Mouse (Mus musculus): Measurements from ENCODE around the gene Rfx8.

DNA sequence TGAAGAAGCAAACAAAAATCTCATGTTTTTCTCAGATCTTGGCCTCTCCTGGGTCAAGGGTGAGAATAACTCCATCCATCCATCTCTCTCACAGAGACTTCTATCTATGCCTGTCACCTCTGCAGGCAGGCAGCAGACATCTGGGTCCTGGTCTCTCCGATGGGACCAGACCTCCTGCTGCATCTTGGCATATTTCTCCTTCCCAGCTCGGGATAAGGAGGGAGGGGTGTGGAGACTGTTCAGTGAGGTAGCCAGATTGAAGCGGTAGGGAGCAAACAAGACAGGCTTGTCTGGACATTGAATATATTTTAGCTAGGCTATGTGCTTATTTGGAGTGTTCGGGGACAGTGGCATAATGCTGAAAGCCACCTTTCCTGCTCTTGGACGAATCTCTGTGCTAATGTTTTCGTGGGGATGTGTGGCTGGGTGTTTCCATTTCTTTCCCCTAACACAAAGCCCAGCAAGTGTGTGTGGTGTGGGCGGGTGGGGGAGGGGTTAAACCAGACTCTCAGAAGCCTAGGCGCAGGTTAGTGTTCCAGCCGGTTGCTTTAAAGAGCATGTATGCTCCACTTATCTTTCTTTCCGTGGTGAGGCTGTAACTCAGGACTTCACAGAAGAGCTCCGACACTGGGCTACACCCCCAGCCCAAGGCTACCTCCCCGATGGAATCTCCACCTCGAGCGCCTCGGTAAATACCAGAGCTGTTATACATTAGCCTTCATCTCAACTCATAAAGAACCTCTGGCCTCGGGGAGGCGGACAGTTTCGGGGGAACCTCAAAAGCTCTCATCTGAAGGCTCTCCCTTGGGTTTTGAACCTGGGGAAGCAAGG, 18.4 kb downstream of the Rfx8 start:
- TF ChIP-seq CTCF (IDR thresholded peaks at IDR 0.05; ENCODE audit: insufficient read depth, low read length) = no peak
- no peak for TF ChIP-seq POLR2A (IDR thresholded peaks at IDR 0.05; ENCODE audit: borderline replicate concordance, extremely low read depth, low read depth, low read length)
